Mouse (Mus musculus) embryonic facial prominence, embryonic 11.5 days (tissue): Measurements from ENCODE around the gene Lamc3. TPM values are rescaled to one million over a fixed set of nuclear protein-coding genes. Genes with fewer than 3 reads are reported as not detected.

Experiments
- ATAC-seq: fragments of 200-750 bp; cut with Nextera tagmentation; replicated peaks from 2 replicates; pipeline ENCODE4 v1.8.0; 2017; ENCODE audit warnings: low read depth; ENCODE audit not compliant: insufficient number of reproducible peaks, low FRiP score, low TSS enrichment
- DNase-seq: peaks from one replicate; pipeline ENCODE4 v3.0.0-alpha.2; 2015; ENCODE audit warnings: low spot score
- H3K27ac ChIP-seq: fragments of 300-500 bp; sonication (generic); replicated peaks from 2 replicates; pipeline ENCODE4 v1.5.1; 2014; ENCODE audit warnings: mild to moderate bottlenecking, low read depth, low read length, control low read depth
- H3K27me3 ChIP-seq: fragments of 300-500 bp; sonication (generic); 2 replicates; pipeline ENCODE4 v1.6.1; 2014; ENCODE audit warnings: mild to moderate bottlenecking, low read length, moderate library complexity, mixed read lengths; ENCODE audit not compliant: control insufficient read depth, insufficient read depth
- H3K36me3 ChIP-seq: fragments of 300-500 bp; sonication (generic); replicated peaks from 2 replicates; pipeline ENCODE4 v1.6.1; 2014; ENCODE audit warnings: low read depth, mild to moderate bottlenecking, low read length, moderate library complexity, mixed read lengths; ENCODE audit not compliant: control insufficient read depth, insufficient read depth
- H3K4me1 ChIP-seq: fragments of 300-500 bp; sonication (generic); 2 replicates; pipeline ENCODE4 v1.6.1; 2014; ENCODE audit warnings: low read length, mixed read lengths; ENCODE audit not compliant: control insufficient read depth, insufficient read depth
- H3K4me2 ChIP-seq: fragments of 300-500 bp; sonication (generic); 2 replicates; pipeline ENCODE4 v1.6.1; 2014; ENCODE audit warnings: low read depth, mild to moderate bottlenecking, control low read depth, low read length, moderate library complexity
- H3K4me3 ChIP-seq: fragments of 300-500 bp; sonication (generic); 2 replicates; pipeline ENCODE4 v1.5.1; 2014; ENCODE audit warnings: low read depth, low read length, control low read depth
- H3K9ac ChIP-seq: fragments of 300-500 bp; sonication (generic); replicated peaks from 2 replicates; pipeline ENCODE4 v1.6.1; 2014; ENCODE audit warnings: mild to moderate bottlenecking, control low read depth, low read length
- H3K9me3 ChIP-seq: fragments of 300-500 bp; sonication (generic); replicated peaks from 2 replicates; pipeline ENCODE4 v1.6.1; 2016; ENCODE audit warnings: mild to moderate bottlenecking, low read length, inconsistent platforms, mixed read lengths; ENCODE audit not compliant: control insufficient read depth
- WGBS: fragments of 180-500 bp; shearing (Covaris S2); extraction: QIAGEN DNeasy Blood & Tissue Kit; methylation state at CpG from one replicate; pipeline ENCODE4 v1.1.7; 2014; 5-methylcytosine and 5-hydroxymethylcytosine counted together
- polyA plus RNA-seq: library from polyadenylated mRNA; unstranded; fragments of >200 nt; fragmentation: Nextera tagmentation; extraction: Ambion mirVana; gene quantifications from 2 replicates; pipeline ENCODE4 v1.2.1, GENCODE M21; 2014

Lamc3 gene
- 0.84 and 1.2 TPM in 2 replicates for polyA plus RNA-seq

- Histone ChIP-seq H3K4me2 (peak within 1 kb of the TSS; percentile 31), H3K27ac (no peak within 1 kb of the TSS), H3K4me1 (no peaks in the 10 kb centered on the region), H3K9ac (peak within 1 kb of the TSS; percentile 15; the same call in 1 of the 2 replicates), H3K4me3 (peak within 1 kb of the TSS; percentile 7; the same call in 1 of the 2 replicates), H3K9me3 (no peaks in the 10 kb centered on the region), H3K27me3 (peaks cover 33% of the 10 kb centered on the region), H3K36me3 (no peaks in the 10 kb centered on the region)
- DNase-seq, result peak; percentile 66
- ATAC-seq, result peak; percentile 26; the same call in 1 of the 2 replicates
- WGBS, result 6% methylated on average over 26 of the region's 26 CpGs
Measured at GRCm38 (mm10) chr2:31887030-31887429, at the start of gene Lamc3. TSS of gene Lamc3 (plus strand) at chr2:31887291.

- no peak overlapping the region for H3K4me2 ChIP-seq
- no peaks in the 10 kb centered on the region for H3K36me3 ChIP-seq
- H3K9me3 ChIP-seq, result no peaks in the 10 kb centered on the region
- no peak overlapping the region for H3K27ac ChIP-seq
- 0 out of 2 replicates have a peak, but pooled peaks cover 3% of the 10 kb centered on the region for H3K27me3 ChIP-seq
- H3K4me1 ChIP-seq, result no peaks in the 10 kb centered on the region
- H3K4me3 ChIP-seq, result no peak overlapping the region
- H3K9ac ChIP-seq, result no peak overlapping the region
- no peak for ATAC-seq
- 47% methylated on average over 1 of the region's 1 CpGs for WGBS
- no peak for DNase-seq
Measured at GRCm38 (mm10) chr2:31838868-31839267, 48.2 kb upstream of the Lamc3 start.

GRCm38 (mm10) chr2:31844729-31845136 is 42.4 kb upstream of the Lamc3 start:
- WGBS, result 3% methylated on average over 10 of the region's 10 CpGs
- no peak overlapping the region for H3K9ac ChIP-seq
- peaks cover 29% of the 10 kb centered on the region for H3K27me3 ChIP-seq
- H3K4me2 ChIP-seq, result no peak overlapping the region; the same call in 1 of the 2 replicates
- DNase-seq (no peak), ATAC-seq (0 out of 2 replicates have a peak, but pooled peaks have one; percentile 17)
- H3K27ac ChIP-seq, result no peak overlapping the region
- no peaks in the 10 kb centered on the region for H3K36me3 ChIP-seq
- H3K4me3 ChIP-seq, result no peak overlapping the region
- peaks cover 17% of the 10 kb centered on the region for H3K4me1 ChIP-seq
- H3K9me3 ChIP-seq, result no peaks in the 10 kb centered on the region

- H3K27me3 ChIP-seq, result peaks cover 29% of the 10 kb centered on the region
- peak overlapping the region; percentile 96 for H3K4me2 ChIP-seq
Measured at GRCm38 (mm10) chr2:31845512-31845895, 41.6 kb upstream of the Lamc3 start.

GRCm38 (mm10) chr2:31845896-31846691 is 41.0 kb upstream of the Lamc3 start, which contains the start of gene Fibcd1:
TSS of gene Fibcd1 (minus strand) at chr2:31846005.
- no peaks in the 10 kb centered on the region for H3K9me3 ChIP-seq
- peaks cover 17% of the 10 kb centered on the region for H3K4me1 ChIP-seq
- peak within 1 kb of the TSS; percentile 96 for H3K4me2 ChIP-seq
- DNase-seq (peak; percentile 46), ATAC-seq (0 out of 2 replicates have a peak, but pooled peaks have one; percentile 38)
- H3K36me3 ChIP-seq, result no peaks in the 10 kb centered on the region
- H3K27ac ChIP-seq, result no peak within 1 kb of the TSS
- H3K4me3 ChIP-seq, result peak within 1 kb of the TSS; percentile 53
- peaks cover 29% of the 10 kb centered on the region for H3K27me3 ChIP-seq
- peak within 1 kb of the TSS; percentile 44 for H3K9ac ChIP-seq
- WGBS, result under 1% methylated on average over 83 of the region's 88 CpGs

More at GRCm38 (mm10) chr2:31845512-31845895, 41.6 kb upstream of the Lamc3 start:
- no peak for ATAC-seq
- Histone ChIP-seq H3K27ac (no peak overlapping the region), H3K4me3 (peak overlapping the region; percentile 53), H3K9ac (peak overlapping the region; percentile 44; the same call in 1 of the 2 replicates), H3K36me3 (no peaks in the 10 kb centered on the region), H3K9me3 (no peaks in the 10 kb centered on the region), H3K4me1 (peaks cover 17% of the 10 kb centered on the region)
- WGBS, result 3% methylated on average over 26 of the region's 26 CpGs
- no peak for DNase-seq

GRCm38 (mm10) chr2:31846692-31847660 is 40.1 kb upstream of the Lamc3 start:
- ATAC-seq, result no peak
- peak overlapping the region; percentile 53 for H3K4me3 ChIP-seq
- peak overlapping the region; percentile 96 for H3K4me2 ChIP-seq
- DNase-seq, result peak; percentile 33
- no peaks in the 10 kb centered on the region for H3K9me3 ChIP-seq
- H3K4me1 ChIP-seq, result peaks cover 17% of the 10 kb centered on the region
- H3K9ac ChIP-seq, result peak overlapping the region; percentile 44
- 2% methylated on average over 35 of the region's 35 CpGs for WGBS
- no peaks in the 10 kb centered on the region for H3K36me3 ChIP-seq
- no peak overlapping the region for H3K27ac ChIP-seq
- peaks cover 29% of the 10 kb centered on the region for H3K27me3 ChIP-seq

GRCm38 (mm10) chr2:31847908-31848307 is 39.2 kb upstream of the Lamc3 start:
- H3K9me3 ChIP-seq, result no peaks in the 10 kb centered on the region
- H3K27me3 ChIP-seq, result peaks cover 29% of the 10 kb centered on the region
- no peak overlapping the region for H3K4me3 ChIP-seq
- no peaks in the 10 kb centered on the region for H3K36me3 ChIP-seq
- no peak overlapping the region for H3K9ac ChIP-seq
- no peak for ATAC-seq
- peak; percentile 49 for DNase-seq
- H3K4me2 ChIP-seq, result no peak overlapping the region
- H3K27ac ChIP-seq, result no peak overlapping the region
- 20% methylated on average over 6 of the region's 6 CpGs for WGBS
- peaks cover 17% of the 10 kb centered on the region for H3K4me1 ChIP-seq
